Mouse (Mus musculus) heart, postnatal 36 days (tissue): ENCODE measurements around the gene Cat. TPM values are rescaled to one million over a fixed set of nuclear protein-coding genes. Genes with fewer than 3 reads are reported as not detected.

ENCODE experiments used
- DNase-seq, 2 experiments: peaks; one replicate each; pipeline ENCODE4 v3.0.0; 2021 to 2022
- intact Hi-C: fragments of 180-260 bp; cut with DNase I; formaldehyde crosslinking; loops from one replicate; pipeline ENCODE4 v1.15.1; 2025
- total RNA-seq, 2 experiments: library from RNA; stranded (reverse); gene quantifications; 2 replicates each; pipeline ENCODE4 v1.2.3; 2021

Cat gene
- 100 to 1,000 TPM; 239 to 279 TPM for total RNA-seq

DNA sequence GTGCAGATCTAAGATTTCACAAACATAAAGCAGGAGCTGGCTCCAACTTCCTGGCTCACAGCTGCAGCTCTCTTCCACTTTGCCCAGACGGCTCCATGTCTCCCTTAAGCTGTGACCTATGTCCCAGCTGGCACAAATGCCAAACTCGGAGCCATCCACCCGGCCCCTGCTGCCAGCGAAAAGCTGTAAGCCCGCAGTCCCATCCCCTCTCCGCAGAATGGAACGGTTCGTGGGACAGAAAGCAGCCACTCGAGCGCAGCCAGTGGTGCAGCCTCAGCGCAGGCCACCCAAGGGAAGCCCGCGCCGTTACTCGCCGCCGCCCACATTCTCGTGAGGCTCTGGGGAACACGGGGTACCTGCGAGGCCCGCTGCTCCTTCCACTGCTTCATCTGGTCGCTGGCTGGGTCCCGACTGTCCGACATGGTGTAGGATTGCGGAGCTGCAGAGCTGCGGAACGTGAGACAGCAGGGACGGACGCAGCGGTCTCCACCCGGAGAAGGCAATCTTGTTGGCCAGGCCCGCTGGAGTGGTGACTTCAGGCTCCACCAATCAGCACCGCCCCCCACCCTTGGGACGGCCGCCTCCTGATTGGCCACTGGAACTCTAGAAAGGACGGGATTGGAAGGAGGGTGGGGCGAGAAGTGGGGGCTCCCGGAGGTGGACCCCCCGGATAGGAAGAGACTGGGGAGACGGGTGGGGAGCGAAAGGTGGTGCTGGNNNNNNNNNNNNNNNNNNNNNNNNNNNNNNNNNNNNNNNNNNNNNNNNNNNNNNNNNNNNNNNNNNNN lies at the start of gene Cat:
Cat (minus strand) TSS at position 544 of the 785 bp plus-strand sequence.
- peak; percentile 95 for DNase-seq
- intact Hi-C loops, result loop anchor here (2.0 to 5.0 kb wide), 2 partner anchors 28 to 277 kb away; partner anchors contain the start of gene Nat10

DNA sequence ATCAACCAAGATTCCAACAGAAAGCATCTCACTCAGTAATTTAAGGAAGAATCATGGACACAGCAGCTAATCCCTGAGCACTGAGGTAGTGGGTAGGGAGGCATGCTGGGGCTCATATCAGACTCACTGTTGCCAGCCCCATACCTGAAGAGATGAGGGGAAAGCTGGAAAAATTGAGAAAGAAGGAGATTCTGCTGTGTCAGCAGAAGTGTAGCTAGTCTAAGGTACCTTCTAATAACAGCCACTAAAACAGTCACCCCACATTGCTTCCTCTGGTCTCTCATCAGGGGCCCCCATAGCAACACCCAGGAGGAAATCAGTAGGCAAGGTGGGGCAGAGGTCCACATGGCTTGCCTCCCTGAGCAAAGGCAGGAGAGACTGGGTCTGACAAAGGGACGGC lies 40.6 kb upstream of the Cat start:
- no peak for DNase-seq
- intact Hi-C loops, result no loop called here

DNA sequence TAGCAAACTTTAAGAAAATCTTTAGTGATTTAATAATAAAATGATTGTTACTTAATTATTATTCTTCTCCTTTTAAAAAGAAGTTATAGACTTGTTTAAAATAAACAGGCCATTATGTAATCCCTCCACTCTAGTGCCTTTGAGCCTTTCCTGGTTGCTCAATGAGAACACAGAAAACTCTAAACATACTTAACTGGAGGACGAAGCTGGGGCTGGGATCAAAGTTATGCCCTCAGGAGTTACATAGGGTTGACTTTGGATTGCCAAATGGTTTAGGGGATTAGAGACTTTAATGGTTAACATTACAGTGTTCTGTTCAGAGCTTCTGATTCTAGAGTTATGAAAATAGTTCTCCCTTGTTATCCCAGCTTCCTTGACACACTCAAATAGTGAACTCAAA lies 31.5 kb upstream of the Cat start:
- no peak for DNase-seq

DNA sequence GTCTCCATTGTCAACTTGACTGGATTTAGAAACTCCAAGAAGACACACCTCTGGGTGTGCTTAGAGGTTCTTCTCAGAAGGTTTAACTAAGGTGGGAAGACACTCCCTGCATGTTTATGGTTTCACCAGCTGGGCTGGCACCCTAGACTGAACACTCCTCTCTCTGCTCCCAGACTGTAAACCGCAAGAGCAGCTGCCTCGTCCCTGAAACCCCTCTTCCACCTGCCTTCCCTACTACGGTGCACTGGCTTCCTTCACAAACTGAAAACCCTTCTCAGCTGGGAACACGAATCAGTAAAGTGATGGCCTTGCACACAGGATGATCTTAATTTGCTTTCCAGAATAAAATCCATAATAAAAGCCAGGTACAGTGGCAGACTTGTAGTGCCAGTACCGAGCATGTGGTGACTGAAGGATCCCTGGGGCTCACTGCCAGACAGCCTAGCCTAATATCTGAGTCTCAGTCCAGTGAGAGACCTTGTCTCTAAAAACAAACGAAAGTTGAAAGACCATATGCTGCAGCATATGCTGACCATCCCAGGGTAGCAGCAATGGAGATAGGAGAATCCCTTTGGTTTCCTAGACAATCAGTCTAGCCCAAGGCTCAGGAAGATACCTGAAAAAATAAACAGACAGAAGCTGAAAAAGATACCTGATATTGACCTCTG lies 30.7 kb upstream of the Cat start:
- no peak for DNase-seq
- intact Hi-C loops, result no loop called here

More for the DNA sequence above, 31.5 kb upstream of the Cat start:
- intact Hi-C loops, result no loop called here

DNA sequence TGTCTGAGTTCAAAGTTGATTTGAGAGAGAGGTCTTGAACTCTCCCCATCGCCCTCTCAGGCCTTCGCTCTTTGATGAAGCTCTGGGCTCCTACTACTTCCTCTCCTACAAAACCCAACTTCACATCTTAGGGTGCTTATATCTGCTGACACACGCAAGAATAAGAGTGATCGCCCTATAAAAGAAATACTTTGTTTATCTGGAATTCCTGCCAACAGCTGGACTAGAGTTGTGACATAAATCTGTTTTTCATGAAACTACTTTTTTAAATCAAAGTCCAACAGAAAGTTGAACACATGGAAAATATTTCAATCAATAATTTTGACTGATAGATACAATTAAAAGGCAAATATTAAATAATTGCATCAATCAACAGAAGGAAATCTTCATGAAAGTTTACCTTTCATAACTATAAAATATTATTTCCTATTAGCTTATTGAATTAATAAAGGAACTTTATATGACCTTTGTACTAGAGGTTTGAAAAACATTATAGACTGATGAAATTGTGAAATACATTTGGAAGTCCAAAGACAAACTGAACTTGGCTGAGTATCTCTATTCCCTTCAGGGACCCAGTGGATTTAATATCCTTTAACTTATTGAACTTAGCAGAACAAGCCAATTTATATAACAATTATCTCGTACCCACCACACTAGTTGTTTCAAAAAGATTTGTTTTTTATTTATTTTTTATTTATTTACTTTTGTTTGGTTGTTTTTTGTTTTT lies 27.3 kb upstream of the Cat start:
- intact Hi-C loops, result no loop called here

DNA sequence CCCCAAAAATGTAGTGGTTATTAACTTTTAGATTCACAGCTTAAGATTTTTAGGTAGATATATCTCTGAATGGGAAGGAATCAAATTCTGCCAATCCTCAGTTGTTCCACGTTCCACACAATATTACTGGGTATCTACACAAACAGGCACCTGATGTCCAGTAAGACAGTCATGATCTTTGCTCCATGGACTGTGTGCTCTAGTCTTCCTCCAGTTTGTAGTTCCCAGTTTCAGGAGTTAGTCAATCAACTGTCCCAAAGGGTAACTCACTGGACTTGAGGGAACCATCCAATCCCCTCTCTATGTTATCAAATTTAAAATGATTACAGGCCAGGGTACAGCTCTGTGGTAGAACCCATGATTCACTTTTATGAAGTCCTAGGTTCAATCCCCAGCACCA lies 26.7 kb upstream of the Cat start:
- DNase-seq, result no peak
- intact Hi-C loops, result no loop called here

More for the DNA sequence above, 27.3 kb upstream of the Cat start:
- no peak for DNase-seq

DNA sequence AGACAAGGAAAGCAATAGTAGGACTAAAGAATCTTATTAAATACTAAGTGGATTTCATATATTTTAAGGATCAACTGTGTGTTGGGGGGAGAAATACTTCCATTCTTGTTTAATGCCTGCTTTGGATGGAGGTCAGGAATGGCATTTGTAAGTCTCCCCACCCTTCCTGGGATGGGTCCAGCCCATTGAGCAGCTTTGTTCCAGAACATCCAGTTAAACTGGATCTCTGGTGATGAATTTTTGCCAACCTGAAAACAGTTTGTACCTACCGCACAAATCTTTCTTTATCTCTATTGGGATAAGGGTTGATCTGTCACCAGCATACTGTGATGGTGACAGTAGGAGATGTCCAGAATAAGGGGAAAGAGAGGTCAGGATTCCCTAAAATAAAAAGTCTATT lies 26.1 kb upstream of the Cat start:
- intact Hi-C loops, result no loop called here
- DNase-seq, result no peak

DNA sequence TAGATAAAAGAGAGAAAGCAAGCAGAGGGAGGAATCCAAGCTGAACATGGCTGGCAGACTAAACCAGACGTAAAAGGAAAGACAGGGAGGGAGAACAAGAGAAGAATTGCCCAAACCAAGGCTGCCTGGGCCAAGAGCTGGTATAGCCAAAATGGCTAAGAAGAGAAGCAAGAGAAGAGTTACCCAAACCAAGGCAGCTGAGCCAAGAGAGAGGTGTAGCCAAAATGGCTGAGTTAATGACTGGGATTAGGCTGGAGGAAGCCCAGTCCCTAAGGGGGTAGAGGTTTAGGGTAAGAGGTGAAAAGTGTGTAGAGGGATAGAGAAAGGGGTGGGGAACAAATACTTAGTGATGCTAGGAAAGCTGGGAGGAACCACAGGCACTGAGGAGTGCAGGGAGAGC lies 22.7 kb upstream of the Cat start:
- DNase-seq, result no peak
- intact Hi-C loops, result no loop called here

DNA sequence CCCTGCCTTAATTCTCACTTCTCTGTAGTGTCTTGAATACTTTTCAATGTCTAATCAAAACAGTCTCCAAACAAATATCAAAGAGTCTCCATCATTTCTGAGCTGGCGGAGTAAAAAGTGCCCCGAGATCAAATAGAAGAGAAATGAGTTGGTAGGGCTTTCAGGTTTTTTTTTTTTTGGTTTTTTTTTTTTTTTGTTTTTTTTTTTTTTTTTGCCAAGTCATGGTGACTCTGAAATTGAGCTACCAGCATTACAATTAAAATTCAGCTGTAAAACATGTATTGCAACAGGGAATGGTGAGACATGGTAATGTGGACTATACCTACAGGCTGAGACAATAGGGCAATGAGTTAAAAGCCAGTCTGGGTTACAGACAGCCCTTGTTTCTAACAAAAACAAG lies 21.0 kb upstream of the Cat start:
- intact Hi-C loops, result no loop called here
- no peak for DNase-seq

DNA sequence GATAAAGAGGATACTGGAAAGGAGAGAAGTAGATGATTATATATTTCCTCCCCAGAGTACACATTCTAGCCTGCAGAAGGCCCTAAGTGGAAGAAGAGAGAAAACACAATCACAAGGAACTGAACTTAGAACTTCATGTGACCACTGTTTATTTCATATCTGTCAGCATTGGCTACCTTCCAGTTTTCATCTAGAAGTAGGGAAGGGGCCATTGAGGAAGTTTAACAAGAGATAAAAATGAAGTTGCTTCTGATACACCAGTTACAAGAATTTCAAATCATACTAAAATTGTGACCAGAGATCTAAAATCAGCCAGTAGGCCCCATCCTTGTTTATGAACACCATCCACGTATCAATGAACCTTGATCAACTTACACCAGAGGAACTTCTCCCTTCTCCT lies 19.5 kb upstream of the Cat start:
- intact Hi-C loops, result no loop called here
- no peak for DNase-seq

DNA sequence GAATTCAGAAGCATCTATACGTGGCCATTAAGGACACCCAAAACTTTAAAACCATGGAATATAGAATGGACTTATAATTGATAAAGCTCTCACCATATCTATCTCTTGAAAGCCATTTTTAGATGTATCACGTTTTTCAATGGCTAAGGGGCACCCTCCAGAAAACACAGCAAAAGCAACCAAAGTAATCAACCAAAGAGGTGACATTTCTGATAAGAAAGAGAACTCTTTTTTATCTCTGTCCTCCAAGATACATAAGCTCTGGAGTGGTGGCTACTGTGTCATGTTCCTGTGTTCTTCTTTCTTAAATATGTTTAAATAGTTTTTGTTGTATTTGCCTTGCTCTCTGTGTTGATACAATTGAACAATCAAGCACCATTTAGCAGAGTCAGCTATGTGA lies 15.8 kb upstream of the Cat start:
- intact Hi-C loops, result no loop called here
- DNase-seq, result no peak

DNA sequence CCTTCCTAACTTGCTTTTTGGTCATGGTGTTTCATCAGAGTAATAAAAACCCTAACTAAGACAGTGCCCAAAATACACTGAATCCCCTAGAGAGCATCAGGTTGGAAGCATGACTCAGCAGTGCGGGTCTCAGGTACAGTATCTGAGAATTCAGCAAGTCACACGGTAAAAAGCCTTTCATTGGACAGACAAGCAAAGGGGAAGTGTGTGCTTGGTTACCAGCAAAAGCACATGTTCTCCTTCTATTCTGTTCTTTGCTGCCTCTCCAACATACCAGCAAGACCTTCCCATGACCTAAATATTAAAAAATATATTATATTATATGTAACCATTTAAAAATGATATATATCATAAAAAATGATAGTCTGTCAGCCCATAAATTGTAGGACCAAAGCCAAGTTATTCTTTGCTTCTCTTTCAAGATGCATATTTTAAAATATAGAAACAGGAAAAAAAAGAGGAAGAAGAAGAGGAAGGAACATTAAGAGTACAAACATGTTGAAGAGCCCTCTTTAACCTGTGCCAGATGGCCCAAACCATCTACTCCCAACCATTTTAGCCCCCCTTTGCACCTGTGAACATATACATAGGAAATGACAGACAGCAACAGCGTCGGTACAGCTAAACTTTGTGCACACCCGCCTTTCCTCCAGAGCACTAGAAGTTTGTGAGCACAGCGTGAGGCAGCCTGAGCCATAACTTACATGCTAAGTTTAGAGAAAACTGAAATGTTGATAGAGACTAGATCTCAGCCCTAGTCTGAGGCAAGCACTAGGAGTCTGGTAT lies 10.9 kb upstream of the Cat start:
- intact Hi-C loops, result no loop called here

DNA sequence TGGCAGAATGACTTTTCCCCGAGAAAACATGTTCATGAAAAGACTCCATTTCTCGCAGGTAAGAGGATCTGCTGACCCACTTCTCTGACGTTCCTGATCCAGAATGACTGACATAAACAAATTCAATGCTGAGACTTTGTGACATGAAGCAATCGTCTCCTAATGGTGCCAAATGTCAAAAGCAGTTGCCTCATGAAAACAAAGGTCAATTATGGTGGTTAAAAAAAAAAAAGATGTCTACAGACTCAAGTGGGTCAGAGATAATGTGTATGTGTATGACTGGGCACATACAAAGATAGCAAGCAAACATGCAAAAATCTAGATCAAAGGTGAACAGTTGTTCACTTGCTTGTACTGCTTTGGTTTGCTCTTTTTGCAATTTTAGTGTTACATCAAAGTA lies 8.9 kb upstream of the Cat start:
- no peak for DNase-seq
- intact Hi-C loops, result no loop called here

More for the DNA sequence above, 10.9 kb upstream of the Cat start:
- DNase-seq, result no peak

DNA sequence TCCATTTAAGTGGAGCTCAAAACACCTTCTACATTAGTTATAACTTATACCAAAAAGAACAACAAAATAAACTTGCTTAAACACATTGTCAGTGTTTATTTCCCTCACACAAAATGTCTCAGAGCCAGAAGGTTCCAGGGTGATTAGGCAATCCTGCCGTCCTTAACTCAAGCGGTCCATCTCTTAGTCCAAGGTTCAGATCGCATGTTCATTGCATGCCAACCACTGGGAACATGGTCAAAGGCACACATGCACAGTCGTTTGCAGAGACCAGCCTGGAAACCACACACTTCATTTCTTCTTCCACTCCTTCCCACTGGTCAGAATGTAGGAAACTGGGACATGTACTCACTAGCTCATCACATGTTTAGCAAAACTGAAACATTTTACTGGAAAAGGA lies 7.6 kb upstream of the Cat start:
- intact Hi-C loops, result no loop called here
- DNase-seq, result no peak

DNA sequence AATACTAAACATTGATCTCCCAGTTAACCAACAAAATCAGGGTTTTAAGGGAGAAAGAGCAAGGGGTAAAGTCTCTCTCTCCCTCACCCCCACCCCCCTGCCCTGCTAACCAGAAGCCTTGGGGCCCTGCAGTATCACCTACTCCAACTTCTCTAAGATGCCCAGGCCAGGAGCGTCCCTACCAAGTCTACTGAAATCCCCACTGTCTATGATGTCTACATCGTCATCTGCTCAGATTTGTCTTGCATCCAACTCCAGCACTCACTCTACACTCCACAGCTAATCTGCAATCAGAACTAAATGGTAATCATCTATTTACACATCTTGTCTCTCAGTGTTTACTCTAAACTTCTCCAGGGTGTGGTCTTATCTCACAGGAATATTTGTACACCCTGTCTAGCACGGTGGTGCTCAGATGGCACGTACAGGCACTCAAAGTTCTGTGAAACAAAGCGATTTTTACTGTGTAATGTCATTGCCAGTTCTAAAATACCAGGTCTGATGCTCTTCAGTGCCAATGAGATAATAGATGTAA lies 907 bp downstream of the Cat start:
- no peak for DNase-seq
- intact Hi-C loops, result loop anchor here (2.0 kb wide), 1 partner anchor 27 kb away; no protein-coding TSS in a partner anchor

DNA sequence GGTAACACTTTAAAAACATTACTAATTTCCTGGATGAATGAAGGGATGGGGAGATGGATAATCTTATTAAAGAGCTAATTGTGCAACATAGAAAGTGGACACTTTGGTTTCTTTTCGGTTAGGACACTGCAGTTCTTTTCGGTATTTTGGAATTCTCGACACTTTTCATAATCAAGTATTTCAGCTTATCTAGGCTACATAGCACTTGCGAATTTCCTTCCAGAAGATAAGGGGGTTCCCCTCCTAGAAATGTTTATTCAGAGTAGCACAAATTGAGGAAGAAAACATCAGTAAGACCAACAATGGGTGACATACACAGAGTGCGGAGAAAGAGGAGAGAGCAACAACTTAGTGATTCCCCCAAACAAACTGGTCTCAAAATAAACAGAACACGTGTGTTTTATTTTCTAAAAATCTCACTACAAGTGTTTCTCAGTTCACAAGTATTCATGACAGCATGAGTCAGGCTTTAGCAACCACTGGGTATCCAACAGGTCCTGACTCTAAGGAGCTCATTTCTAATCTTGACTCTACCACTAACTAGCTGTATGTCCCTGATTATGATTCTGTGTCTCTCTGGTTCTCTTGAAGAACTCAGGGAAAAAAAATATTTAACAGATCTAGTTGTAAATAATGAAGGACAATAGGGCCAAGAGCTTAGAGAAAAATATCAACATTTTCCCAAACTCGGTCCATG lies 1.5 kb downstream of the Cat start:
- intact Hi-C loops, result no loop called here
- DNase-seq, result no peak

DNA sequence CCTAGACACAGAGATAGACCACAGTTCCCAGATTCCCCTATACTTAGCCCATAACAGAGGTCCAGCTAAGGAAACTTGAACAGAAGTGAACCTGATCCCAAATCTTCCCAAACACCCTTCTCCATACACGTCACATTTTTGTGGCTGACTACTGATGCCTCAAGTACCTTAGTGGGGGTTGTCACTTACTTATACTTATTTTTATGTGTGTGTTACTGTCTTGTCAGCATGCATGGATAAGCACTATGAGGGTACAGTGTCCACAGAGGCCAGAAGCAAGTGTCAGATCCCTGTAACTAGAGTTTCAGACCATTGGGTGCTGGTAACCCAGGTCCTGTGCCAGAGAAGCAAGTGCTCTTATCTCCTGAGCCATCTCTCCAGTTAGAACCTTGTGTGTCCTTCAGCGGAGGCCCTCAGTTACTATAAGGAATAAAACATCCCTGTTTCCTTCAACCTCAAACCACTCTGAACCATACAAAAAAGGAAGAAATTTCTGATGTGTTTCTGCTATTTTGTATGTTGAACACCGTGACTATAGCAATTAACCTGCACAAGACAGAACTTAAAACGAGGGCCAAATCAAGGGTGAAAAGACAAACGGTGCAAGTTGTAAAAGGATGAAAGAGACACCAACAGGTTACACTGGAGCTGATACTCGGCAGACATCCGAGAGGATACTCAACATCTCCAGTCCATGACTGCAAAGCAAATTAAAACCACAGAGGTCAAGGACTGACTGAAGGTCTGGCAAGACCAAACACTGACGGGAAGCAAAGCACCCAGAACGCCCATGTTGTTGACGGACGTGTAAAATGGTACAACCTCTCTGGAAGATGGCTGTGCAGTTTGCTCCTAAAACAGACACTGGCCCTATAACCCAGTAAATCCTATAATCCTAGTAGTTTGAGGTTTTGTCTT lies 3.4 kb downstream of the Cat start:
- intact Hi-C loops, result no loop called here
- no peak for DNase-seq

DNA sequence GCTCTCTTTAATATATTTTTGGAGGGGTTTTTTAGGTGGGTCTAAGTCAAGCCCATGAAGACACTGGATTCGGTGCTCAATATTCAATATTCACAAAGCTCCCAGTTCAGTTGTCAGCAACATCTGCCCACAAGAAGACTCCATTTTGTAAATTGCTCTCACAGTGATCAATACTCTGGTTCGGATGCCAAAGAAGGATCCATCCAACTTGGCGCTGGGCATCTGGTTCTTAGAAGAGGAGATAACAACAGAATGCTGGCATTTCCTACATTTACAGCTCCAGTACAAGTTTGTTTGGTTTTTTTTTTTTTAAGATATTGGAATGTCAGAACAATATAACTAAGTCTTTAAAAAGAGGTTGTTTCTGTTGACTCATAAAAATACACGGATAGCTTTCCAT lies 4.1 kb downstream of the Cat start:
- intact Hi-C loops, result no loop called here
- DNase-seq, result no peak

DNA sequence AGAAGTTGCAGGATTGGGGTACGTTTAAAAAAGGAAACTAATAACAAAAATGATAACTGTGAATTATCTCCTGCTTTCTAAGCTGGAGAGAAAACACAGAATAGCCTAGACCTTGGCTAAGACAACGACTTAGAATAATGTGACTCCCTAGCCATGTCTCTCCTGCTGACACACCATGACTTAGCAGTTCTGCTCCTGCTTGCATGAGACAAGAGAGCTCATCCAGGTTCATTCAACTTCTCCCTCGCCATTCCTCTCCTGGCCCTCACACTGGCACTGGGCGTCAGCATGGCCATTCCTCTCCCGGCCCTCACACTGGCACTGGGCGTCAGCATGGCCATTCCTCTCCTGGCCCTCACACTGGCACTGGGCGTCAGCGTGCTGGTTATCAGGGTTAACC lies 4.7 kb downstream of the Cat start:
- intact Hi-C loops, result no loop called here
- no peak for DNase-seq
